Mouse (Mus musculus) liver, adult 2 months (tissue): Measurements from ENCODE around the gene Pcgf6. TPM values are rescaled to one million over a fixed set of nuclear protein-coding genes. Genes with fewer than 3 reads are reported as not detected.
"Not testable (repeated sequence)": the region's sequence is repeated elsewhere in the genome, so short reads cannot be mapped to it uniquely, and the experiment has no call there.

Source experiments
- DNase-seq: peaks from one replicate; pipeline ENCODE4 v3.0.0-alpha.2; 2011; ENCODE audit warnings: low read depth, low spot score; ENCODE audit errors: extremely low read depth
- H3K27ac ChIP-seq: fragments of 200-500 bp; replicated peaks from 2 replicates; pipeline ENCODE4 v1.5.1; 2012; ENCODE audit warnings: low read depth, mild to moderate bottlenecking, control low read depth, inconsistent platforms, low read length; ENCODE audit not compliant: insufficient read depth
- H3K27me3 ChIP-seq: fragments of 200-500 bp; 2 replicates; pipeline ENCODE4 v1.6.1; 2012; ENCODE audit warnings: mild to moderate bottlenecking, moderate library complexity, low read length, inconsistent platforms; ENCODE audit not compliant: control insufficient read depth, insufficient read depth
- H3K36me3 ChIP-seq: fragments of 200-500 bp; 2 replicates; pipeline ENCODE4 v1.6.1; 2012; ENCODE audit warnings: low read length, inconsistent platforms; ENCODE audit not compliant: control insufficient read depth, insufficient read depth
- H3K4me1 ChIP-seq: fragments of 200-500 bp; 2 replicates; pipeline ENCODE4 v1.6.1; 2011; ENCODE audit warnings: low read length; ENCODE audit not compliant: control insufficient read depth, insufficient read depth
- H3K4me3 ChIP-seq: fragments of 200-500 bp; 2 replicates; pipeline ENCODE4 v1.5.1; 2011; ENCODE audit warnings: low read depth, mild to moderate bottlenecking, control low read depth, low read length, moderate library complexity; ENCODE audit not compliant: insufficient read depth
- H3K79me2 ChIP-seq: fragments of 200-500 bp; 2 replicates; pipeline ENCODE4 v1.6.1; 2012; ENCODE audit warnings: inconsistent platforms, mild to moderate bottlenecking, low read length, moderate library complexity; ENCODE audit not compliant: control insufficient read depth, insufficient read depth
- H3K9ac ChIP-seq: fragments of 200-500 bp; 2 replicates; pipeline ENCODE4 v1.6.1; 2012; ENCODE audit warnings: low read depth, mild to moderate bottlenecking, control low read depth, inconsistent platforms, low read length
- CTCF ChIP-seq: fragments of 200-500 bp; IDR thresholded peaks from 2 replicates; pipeline ENCODE4 v1.5.1; 2011; ENCODE audit warnings: low read depth, low read length, control low read depth
- POLR2A ChIP-seq: fragments of 200-500 bp; IDR thresholded peaks from 2 replicates; pipeline ENCODE4 v1.6.1; 2011; ENCODE audit warnings: low read length, control low read depth; ENCODE audit not compliant: insufficient read depth; ENCODE audit errors: extremely low read depth
- WGBS: fragments of 180-500 bp; shearing (Covaris S2); methylation state at CpG from one replicate; pipeline ENCODE4 v1.1.7; 2018; 5-methylcytosine and 5-hydroxymethylcytosine counted together
- polyA plus RNA-seq: library from polyadenylated mRNA; depleted of rRNA; stranded (reverse); fragments of >200 nt; gene quantifications from 2 replicates; pipeline ENCODE4 v1.2.3, GENCODE M21; 2012
- total RNA-seq: library from RNA; depleted of rRNA; stranded (reverse); fragments of >200 nt; gene quantifications from 2 replicates; pipeline ENCODE4 v1.2.3, GENCODE M21; 2014

Pcgf6 gene
- total and polyA plus RNA-seq, 2 experiments, result 3.6 to 5.0 TPM

GRCm38 (mm10) chr19:47009943-47010342 is 40.8 kb downstream of the Pcgf6 start:
- no peak overlapping the region for H3K4me3 ChIP-seq
- no peak overlapping the region for H3K9ac ChIP-seq
- H3K36me3 ChIP-seq, result no peaks in the 10 kb centered on the region
- 70% methylated on average over 5 of the region's 5 CpGs for WGBS
- no peaks in the 10 kb centered on the region for H3K4me1 ChIP-seq
- H3K79me2 ChIP-seq, result no peaks in the 10 kb centered on the region
- no peak overlapping the region for H3K27ac ChIP-seq
- DNase-seq, result no peak
- H3K27me3 ChIP-seq, result peaks cover 15% of the 10 kb centered on the region
- TF ChIP-seq CTCF (no peak), POLR2A (no peak)

DNA sequence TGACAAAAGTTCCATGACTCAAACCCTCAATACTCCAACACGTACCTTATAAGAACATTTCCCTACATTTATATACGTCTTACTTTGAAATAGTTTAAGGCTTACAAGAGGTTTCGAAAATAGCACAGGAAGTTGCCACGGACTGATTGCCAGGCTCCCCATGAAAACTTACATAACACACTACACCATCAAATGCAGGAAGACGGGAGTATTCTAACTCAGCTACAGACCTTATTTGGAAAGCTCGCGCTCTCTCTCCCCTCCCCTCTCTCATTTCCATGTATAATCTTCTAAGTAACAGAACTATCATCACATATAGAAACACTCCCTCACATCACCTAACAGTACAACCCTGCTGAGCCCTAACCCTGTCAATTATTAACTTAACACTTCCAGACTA is 41.3 kb downstream of the Pcgf6 start:
- Histone ChIP-seq H3K36me3 (no peaks in the 10 kb centered on the region), H3K27me3 (peaks cover 9% of the 10 kb centered on the region), H3K4me1 (no peaks in the 10 kb centered on the region), H3K4me3 (no peak overlapping the region), H3K9ac (no peak overlapping the region), H3K79me2 (no peaks in the 10 kb centered on the region), H3K27ac (no peak overlapping the region)
- DNase-seq, result no peak
- no peak for TF ChIP-seq CTCF
- TF ChIP-seq POLR2A, result no peak
- WGBS, result 74% methylated on average over 7 of the region's 7 CpGs

DNA sequence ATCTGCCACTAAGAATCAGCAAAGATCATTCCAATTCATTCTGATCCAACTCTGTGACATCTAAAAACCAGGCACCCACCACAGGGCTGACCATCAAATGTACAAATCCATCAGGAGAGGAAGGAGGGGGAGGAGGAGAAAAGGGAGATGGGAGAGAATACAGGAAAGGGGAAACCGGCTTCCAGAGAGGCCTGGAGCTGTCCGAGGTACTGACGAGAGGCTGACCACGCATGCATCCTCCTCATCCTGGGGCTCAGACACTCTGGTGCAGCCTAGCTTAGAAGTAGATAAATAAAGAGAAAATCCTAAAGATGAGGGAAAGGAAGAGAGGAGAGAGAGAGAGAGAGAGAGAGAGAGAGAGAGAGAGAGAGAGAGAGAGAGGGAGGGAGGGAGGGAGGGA is 44.4 kb downstream of the Pcgf6 start:
- no peaks in the 10 kb centered on the region for H3K27me3 ChIP-seq
- no peak overlapping the region for H3K27ac ChIP-seq
- H3K4me1 ChIP-seq, result no peaks in the 10 kb centered on the region
- H3K9ac ChIP-seq, result no peak overlapping the region
- TF ChIP-seq CTCF (no peak), POLR2A (no peak)
- WGBS, result 2% methylated on average over 4 of the region's 4 CpGs
- DNase-seq, result no peak
- H3K4me3 ChIP-seq, result no peak overlapping the region
- no peaks in the 10 kb centered on the region for H3K79me2 ChIP-seq
- H3K36me3 ChIP-seq, result no peaks in the 10 kb centered on the region

- Histone ChIP-seq H3K36me3 (no peaks in the 10 kb centered on the region), H3K4me3 (no peak overlapping the region), H3K27me3 (no peaks in the 10 kb centered on the region), H3K79me2 (no peaks in the 10 kb centered on the region), H3K4me1 (no peaks in the 10 kb centered on the region), H3K27ac (no peak overlapping the region), H3K9ac (no peak overlapping the region)
- DNase-seq, result no peak
- no peak for TF ChIP-seq CTCF
- no peak for TF ChIP-seq POLR2A
- WGBS, result 62% methylated on average over 5 of the region's 5 CpGs
These were observed 44.8 kb downstream of the Pcgf6 start for GRCm38 (mm10) chr19:47005873-47006272.

GRCm38 (mm10) chr19:47003742-47004511 is 46.8 kb downstream of the Pcgf6 start:
- DNase-seq, result no peak
- Histone ChIP-seq H3K9ac (no peak overlapping the region), H3K27ac (no peak overlapping the region), H3K79me2 (no peaks in the 10 kb centered on the region), H3K36me3 (no peaks in the 10 kb centered on the region), H3K4me1 (no peaks in the 10 kb centered on the region), H3K27me3 (no peaks in the 10 kb centered on the region), H3K4me3 (no peak overlapping the region)
- WGBS, result 75% methylated on average over 6 of the region's 6 CpGs
- TF ChIP-seq POLR2A (no peak), CTCF (no peak)

- not testable (repeated sequence) for H3K27ac ChIP-seq, H3K4me3 ChIP-seq
- WGBS, result 71% methylated on average over 3 of the region's 3 CpGs
These were observed 50.3 kb downstream of the Pcgf6 start for GRCm38 (mm10) chr19:47000357-47000756.

More at GRCm38 (mm10) chr19:47000357-47000756, 50.3 kb downstream of the Pcgf6 start:
- not testable (repeated sequence) for H3K4me1 ChIP-seq, DNase-seq, H3K36me3 ChIP-seq, H3K9ac ChIP-seq, H3K79me2 ChIP-seq, H3K27me3 ChIP-seq
